Mouse (Mus musculus): ENCODE measurements around the gene Syt5.

Syt5 gene

DNA sequence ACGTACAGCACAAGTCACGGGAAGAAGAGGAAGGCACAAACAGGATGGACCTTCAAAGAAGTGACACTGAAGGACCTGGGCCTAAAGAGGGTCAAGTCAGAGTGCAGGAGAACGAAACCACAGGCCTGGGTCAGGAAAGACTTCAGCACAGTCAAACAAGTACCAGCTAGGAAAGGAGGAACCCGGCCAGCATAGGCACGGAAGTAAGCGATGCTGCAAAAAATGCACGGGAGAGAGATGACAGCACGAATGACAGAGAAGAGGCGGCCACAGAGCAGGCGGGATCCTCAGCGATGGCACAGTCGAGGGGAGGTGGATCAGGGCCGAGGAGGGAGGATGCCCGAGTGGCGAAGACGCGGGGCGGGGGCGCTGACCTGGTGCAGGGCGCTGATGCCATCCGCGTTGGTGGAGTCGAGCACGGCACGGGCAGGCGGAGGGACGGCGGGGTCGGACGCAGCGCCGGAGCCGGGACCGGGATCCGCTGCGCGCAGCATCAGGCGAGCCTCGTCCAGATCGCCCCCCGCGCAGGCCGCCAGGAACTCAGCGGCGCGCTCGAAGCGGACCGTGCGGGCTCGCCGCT lies 46.4 kb downstream of the Syt5 start:
- no peak for DNase-seq (ENCODE audit: low spot score)

DNA sequence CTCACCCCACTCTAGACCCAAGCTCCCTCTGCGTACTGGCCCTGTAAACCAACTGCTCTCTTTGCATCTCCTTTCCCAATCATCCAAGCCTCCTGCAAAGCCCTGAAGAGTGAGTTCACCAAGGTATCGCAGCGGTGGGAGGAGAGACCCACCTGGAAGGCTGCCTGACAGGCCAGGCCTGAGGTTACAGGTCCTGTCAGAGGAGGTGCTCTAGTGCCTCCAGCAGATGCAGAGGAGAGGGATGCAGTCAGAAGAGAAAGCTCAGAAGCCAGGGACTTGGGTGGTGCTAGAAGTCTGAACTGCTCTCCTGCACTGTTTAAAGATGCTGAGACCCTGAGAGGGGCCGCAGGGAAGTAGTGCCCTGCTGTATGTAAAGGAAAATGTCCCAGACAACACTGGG lies 48.3 kb downstream of the Syt5 start:
- DNase-seq (ENCODE audit: low spot score) = no peak

DNA sequence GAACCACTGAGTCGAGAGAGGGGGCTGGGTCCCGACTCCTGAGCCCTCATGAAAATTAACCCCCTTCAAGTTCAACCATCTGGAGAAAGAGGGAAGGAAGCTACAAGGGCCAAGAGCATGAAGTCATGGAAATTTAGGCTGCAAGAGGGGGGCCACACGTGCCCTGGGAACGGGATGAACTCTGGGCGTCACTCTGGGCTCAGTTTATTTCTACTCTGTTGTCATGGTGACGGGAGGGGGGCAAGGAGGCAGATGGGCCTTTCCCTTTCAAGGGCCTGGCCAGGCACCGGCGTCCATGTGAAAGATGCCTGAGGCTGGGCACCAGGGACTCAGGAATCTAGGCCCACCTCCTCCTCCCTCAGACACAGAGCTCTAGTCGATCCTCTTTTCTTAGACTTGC lies 49.1 kb downstream of the Syt5 start:
- DNase-seq (ENCODE audit: low spot score) = no peak

DNA sequence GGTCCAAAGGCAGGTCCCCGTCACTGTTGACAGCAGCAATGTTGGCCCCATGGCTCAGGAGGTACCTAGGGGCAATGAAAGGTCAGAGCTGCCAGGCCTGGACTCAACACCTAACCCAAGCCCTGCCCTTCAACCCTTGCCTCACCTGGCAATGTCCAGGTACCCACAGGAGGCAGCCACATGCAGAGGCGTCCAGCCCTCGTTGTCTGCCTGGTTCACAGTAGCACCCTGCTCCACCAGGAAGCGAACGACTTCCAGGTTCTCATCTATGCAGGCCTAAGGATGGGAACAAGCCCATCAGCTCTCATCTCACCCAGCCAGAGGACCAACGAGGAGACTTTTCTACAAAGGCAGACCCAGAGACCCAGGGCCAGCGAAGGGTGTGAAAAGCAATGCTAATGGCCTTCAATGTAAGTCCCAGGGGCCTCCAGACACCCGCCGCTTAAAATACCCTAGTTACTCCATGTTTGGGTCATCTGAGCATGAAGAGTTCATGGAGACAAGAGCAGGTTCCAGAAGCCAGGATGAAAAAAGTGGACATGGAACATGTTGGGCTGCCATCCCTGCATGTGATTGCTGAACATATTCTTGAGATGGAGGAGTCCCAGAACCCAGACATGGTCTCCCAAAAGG lies 50.0 kb downstream of the Syt5 start:
- DNase-seq (ENCODE audit: low spot score) = no peak

DNA sequence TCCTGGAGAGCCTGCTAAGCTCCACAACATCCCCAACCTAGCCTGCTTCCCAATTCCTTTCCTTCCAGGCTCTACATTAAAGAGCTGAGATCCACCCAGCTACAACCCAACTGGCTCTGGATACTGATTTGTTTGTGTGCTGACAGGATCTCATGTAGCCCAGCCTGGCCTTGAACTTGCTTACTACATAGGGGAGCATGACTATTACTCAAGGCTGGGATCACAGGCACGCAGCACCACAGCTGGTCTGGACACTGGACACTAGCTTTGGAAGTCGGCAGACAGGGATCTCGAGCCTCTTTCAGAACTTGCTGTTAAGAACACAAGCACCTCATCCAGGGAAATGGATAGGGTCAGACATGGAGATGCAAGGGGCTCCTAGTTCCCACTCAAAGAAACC lies 50.9 kb downstream of the Syt5 start:
- DNase-seq (ENCODE audit: low spot score) = no peak

DNA sequence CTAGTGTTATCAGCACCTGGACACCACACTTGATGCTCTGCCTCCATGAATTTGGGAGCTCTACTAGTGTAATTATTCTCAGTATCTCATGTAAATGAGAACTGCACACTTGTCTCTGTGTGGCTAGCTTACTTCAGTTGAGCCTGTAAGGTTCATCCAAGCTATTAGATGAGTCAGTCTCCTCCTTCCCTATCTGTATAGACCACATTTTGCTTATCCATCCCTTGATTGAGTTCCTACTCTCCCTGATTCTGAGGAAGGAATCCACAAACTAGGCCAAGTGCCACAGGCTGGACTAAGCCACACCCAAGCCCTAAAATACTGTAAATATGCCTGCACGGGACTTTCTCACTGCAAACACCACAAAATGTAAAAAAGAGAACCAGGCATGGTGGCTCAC lies 53.4 kb downstream of the Syt5 start:
- no peak for DNase-seq (ENCODE audit: low spot score)

DNA sequence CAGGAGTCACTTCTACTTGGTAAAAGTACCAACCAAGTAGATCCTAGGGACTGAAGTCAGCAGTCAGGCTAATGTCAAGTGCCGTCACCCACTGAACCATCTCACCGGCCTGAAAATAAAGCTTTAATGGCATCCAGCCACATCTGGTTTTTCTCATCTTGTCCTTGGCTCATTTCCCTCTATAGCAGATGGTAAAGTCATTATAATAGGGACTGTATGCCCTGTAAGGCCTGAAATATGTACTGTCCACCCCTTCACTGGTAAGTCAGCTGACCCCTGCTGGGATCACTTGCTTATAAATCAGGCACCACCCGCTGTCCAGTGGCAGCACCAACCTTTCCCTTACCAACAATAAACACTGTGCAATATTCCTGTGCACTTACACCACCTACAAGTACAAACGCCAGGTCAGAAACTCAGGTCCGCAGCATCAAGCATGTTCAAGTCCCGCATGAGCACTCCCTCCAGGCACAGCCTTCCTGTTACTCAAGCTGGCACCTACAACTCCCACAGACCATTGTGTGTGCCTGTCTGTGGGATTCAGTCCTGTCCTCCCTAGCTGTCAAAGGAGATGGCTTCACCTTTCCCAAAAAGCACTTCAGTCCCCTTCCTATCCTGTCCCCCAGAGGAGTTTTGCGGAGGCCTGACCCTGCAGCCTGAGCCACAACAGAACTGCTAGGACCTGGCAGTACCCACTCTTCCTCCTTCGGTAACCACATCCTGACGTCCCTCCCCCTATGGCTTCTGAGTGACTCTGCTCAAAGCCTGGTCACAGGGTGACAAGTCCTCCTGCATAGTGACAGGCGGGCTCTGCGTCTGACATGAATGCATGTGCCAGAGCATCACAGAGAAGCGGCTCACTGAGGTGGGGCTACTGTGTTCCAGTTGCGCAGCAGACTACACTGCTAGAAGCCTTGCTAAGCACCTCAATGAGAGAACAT lies 54.8 kb downstream of the Syt5 start:
- DNase-seq (ENCODE audit: low spot score) = no peak

DNA sequence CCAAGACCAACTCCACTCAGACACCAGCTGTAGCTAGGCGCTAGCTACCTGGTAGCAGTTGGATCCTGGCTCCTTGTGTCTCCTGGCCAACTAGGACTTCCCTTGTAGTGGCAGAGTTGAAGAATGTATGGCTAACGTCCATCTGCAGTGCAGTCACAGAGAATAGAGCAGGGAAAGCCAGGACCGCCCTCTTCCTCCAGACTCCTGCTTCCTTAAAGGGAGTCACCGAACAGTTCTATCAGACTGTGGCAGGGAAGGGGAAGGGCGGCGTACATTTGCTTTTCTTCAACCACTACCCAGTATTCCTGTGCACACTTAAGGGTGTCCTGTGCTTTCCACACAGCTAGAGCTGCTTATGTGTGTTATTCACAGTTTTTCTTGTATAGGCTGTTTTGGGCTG lies 56.0 kb downstream of the Syt5 start:
- DNase-seq (ENCODE audit: low spot score) = no peak

Data from ovary, adult 18-20 months (tissue).